Comparison of ENCODE assay signal across 25 mouse cellular contexts in genomic region chr1:45886800-45887199, GRCm38 (mm10). TPM values are rescaled to one million over a fixed set of nuclear protein-coding genes. Genes with fewer than 3 reads are reported as not detected.
"Had no signal": no experiment of that assay in that cellular context is flagged by ENCODE, and none has a peak within 500 bp of the region (broad histone marks: within the 10 kb centered on the region; RNA-seq: fewer than 3 reads in every experiment).

No protein-coding gene starts in this region.

- H3K4me1 ChIP-seq: midbrain, embryonic 12.5 days; neural tube, embryonic 12.5 days had no signal

- DNase-seq: lung, adult 18-20 months; lung, embryonic 14.5 days; lung, postnatal 10 days; lung, postnatal 4 days; midbrain, embryonic 14.5 days; retina, postnatal 1 day; right cerebral cortex, adult 18-20 months; right cerebral cortex, postnatal 25 days; right cerebral cortex, postnatal 4 days; spleen, adult 18-20 months; thymus, adult 2 months; thymus, postnatal 25 days; thymus, postnatal 4 days had no signal

- H3K9me3 ChIP-seq: megakaryocyte, embryonic 14.5 days; midbrain, embryonic 12.5 days; neural tube, embryonic 12.5 days had no signal

- H3K27me3 ChIP-seq: megakaryocyte, embryonic 14.5 days; midbrain, embryonic 12.5 days; neural tube, embryonic 12.5 days had no signal

- H3K36me3 ChIP-seq: midbrain, embryonic 12.5 days; neural tube, embryonic 12.5 days had no signal

- H3K4me3 ChIP-seq: megakaryocyte, embryonic 14.5 days; midbrain, embryonic 12.5 days; neural tube, embryonic 12.5 days had no signal

- H3K27ac ChIP-seq: liver, embryonic 14.5 days; midbrain, embryonic 12.5 days; neural tube, embryonic 12.5 days had no signal

- H3K4me2 ChIP-seq: lung, embryonic 14.5 days; midbrain, embryonic 12.5 days; neural tube, embryonic 12.5 days had no signal

- H3K9ac ChIP-seq: liver, embryonic 14.5 days; lung, embryonic 14.5 days; midbrain, embryonic 12.5 days; neural tube, embryonic 12.5 days had no signal

RNA-seq across cellular contexts. Expression of gene Gm5269, which starts 3.3 kb away (rescaled TPM):
- total RNA-seq: midbrain, postnatal 0 days; monocyte, adult 5-6 weeks had no signal
- polyA plus RNA-seq: lung, embryonic 14.5 days; lung, embryonic 16.5 days; midbrain, embryonic 12.5 days; midbrain, embryonic 14.5 days; midbrain, postnatal 0 days; neural tube, embryonic 12.5 days; neural tube, embryonic 14.5 days; small intestine, adult 2 months; stomach, embryonic 16.5 days; testis, adult 2 months; thymus, adult 2 months; urinary bladder, adult 2 months had no signal
